Mouse (Mus musculus) kidney, adult 18-20 months (tissue): ENCODE results near the gene Iqub.

Experiments
- DNase-seq: peaks from one replicate; pipeline ENCODE4 v3.0.0; 2021

The Iqub gene

DNA sequence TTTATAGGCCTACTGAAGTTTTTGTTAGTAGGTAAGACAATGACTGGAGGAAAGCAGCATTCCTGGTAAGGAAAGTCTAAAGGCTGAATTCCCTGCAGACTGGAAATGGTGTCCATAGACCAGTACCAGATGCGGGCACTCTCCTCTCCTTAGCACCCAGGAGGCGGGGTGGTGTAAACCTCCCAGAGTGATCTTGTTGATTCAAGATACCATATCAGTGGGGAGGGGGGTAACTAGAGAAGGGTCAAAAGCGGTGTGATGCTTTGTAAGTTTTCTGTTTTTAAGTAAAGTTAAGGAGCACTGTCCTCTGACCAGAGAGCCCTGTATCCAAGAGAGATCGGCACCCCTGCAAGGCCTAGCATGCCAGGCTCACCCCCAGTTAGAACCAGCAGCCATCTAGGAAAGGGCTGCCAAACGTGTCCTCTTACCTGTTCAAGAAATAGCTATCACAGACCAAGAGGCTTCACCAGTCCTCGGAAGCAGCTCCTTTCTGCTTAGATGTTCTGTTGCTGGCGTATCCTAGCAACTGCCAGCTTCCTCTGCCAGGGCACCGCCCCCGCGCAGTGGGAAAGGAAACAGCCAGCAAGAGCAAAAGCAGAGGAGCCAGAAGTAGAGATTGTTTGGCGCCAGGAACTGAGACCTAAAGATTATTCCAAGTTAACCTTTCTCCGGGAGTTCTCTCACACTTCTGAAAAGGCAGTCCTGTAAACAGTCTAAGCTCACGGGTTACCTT, at the start of gene Iqub:
Iqub (minus strand) TSS at position 516 of the 733 bp plus-strand sequence.
- DNase-seq: peak; percentile 32

DNA sequence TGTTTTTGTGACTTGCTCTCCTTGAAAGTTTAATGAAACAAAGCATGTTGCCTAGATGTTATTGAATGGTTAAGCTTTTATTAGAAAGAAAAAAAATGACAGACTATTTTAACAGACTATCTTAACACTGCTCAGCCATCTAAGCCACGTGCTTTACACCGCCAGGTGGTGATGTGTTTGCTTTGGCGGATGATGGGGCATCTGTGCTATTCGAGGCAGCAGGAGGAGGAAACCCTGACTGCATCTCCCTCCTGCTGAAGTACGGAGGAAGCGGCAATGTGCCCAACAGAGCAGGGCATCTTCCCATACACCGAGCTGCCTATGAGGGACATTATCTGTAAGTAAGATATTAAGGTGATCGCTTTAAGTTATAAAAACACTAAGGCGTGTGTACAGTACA, 49.2 kb upstream of the Iqub start:
- no peak for DNase-seq

DNA sequence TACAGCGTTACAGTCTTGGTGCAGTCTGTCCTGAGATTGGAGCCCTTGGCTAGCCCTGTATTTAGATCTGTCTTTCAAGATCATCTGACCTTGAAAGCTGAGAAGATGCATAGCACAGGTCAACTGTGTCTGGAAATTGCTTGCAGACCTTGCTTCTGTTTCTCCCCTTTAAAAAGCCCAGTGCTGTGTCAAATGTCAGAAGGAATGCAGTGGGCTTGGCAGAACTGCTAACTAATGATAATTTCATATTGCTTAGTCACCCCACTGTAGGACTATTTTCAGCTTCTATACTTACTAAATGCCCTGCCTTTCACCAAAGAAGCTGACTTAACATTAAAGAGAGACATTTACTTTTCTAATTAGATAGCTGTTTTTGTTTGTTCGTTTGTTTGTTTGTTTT, 40.6 kb upstream of the Iqub start:
- no peak for DNase-seq

DNA sequence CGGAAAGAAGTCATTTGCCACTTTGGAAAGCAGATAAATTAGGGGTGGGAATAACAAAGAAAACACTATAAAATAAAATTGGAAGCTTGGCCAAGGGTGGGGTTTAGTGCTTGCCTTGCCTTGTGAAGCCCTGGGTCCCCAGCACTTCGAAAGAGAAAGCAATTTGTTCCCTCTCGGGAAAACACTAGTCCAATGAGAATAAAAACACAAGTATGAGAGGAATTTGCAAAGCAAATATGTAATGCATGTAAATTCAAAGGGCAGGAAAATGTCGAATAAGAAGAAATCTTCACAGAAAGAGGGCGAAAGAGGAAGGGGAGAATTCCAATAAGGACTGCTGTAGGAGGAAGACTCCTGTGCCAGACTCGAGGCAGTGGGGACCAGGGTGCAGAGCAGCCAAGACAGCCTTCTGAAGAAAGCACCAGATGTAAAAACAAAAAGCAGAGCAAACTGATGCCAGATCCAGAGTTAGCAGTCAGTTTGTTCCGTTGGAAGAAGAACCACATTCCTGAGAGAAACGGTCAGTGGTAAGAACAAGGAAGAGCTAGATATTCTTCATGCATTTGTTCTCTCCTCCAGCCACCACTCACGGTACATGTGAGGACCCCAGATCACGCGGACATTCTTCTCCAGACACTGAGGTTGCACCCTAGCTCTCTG, 39.7 kb upstream of the Iqub start:
- no peak for DNase-seq

DNA sequence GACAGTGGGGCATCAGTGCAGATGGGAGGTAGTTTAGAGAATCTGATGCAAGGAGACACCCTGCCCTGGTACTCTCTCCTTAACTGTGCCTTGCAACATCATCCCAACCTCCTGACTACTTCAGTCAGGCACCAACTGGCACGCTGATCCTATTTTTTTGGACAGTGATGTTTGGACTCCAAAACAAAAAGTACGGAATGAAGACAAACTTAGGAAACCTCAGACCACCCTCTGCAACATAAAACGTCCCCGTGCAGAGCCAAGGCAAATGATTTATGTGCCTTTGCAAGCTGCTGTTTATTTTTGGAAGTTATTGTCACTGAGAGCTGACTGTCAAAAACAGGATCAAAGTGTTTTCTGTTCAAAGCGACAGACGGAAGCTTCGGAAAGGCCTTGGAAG, 37.2 kb upstream of the Iqub start:
- DNase-seq: no peak

DNA sequence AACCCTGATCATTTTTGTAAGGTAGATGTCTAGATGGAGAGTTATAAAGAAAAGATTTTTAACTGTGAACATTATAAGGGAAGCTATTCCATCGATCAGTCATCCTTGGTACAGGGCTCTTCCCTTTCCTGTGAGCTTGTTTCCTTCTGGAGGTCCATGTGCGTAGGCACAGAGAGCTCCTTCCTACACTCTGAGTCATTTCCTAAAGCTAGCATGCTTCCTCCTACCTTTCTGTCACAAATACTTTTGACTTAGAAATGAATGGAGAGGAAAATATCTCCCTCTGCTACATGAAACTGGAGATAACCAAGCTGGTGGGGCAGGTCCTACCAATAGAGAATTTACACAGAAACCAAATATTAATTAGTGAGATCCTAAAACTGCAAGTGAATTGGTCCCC, 34.9 kb upstream of the Iqub start:
- DNase-seq: no peak

DNA sequence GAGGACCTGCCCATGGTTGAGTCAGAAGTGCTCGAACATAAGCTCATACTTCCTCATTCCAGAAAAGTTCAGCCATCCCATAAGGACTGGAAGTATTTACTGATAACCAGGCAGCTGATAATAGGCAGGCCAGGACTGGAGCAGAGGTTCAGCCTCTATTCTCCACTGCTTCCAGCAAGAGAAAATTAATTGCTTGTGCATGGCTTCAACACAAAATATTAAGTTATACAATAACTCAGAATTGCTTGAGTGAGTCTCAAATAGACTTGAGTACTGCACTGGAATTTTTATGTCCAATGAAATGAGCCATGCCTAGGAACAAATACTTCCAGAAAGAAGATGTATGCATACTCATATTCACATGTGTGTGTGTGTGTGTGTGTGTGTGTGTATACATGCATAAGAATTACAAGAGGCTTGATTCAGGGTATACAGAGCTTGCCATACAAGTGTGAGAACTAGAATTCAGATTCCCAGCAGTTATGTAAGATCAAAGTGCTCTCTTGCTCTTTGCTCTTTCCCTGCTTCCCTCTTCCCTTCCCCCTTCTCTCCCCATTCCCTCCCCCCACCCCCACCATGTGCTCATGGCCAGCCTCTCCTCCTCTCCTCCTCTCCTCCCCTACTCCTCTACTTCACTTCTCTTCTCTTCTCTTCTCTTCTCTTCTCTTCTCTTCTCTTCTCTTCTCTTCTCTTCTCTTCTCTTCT, 32.0 kb upstream of the Iqub start:
- DNase-seq: no peak

DNA sequence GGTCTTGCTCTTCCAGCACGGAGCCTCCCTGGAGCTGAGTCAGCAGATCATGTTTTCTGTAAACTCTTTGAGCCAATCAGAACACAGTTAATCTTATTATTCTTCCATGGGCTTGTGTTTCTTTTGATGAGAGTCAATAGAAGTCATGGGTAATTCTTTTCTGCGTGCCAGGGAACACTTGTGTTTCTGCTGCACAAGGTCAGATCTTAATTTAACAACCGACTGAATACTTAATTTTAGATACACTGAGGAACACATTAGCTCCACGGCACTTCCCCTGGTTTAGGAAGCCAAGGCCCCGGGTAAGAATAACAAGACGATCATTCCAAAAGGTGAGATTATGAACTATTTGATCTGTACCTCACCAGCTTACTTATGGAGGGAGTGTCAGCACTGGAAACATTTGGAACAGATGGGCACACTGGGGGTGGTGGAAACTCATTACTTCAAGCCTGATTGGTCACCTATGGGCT, 28.3 kb upstream of the Iqub start:
- DNase-seq: no peak

DNA sequence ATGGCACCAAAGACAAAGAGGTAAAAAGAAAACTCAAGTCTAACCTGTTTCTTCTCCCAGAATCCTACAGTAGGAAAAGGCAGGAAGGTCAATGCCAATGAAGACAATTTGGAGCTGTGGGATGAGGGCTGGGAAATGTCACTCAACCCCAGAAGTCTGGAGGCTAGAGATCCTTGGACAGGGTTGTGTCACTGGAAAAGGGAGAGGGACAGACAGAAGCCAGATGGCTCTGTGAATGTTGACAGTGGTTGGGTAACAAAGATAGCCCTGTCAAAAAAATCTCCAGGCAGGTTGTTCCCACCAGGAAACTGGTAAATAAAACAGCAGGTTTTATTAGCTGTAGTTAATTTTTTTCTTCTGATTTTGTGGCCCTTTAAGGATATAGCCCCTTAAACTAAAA, 27.5 kb upstream of the Iqub start:
- no peak for DNase-seq

DNA sequence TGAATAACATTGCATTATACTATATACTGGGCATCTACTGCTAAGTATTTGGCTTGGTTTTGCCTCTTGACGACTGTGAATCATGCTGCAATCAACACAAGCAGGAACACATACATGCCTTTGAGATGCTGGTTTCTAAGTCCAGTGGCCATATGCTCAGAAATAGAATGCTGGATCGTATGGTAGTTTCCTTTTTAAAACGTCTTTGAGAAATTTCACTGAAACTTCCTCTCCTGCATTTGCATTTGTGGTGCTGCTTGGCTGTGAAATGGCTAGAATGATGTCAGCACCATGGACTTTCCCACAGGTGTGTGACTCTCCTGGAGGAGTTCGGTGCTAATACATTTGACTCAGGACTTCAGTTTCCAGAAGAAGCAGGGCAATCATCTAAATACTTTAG, 25.2 kb upstream of the Iqub start:
- no peak for DNase-seq

DNA sequence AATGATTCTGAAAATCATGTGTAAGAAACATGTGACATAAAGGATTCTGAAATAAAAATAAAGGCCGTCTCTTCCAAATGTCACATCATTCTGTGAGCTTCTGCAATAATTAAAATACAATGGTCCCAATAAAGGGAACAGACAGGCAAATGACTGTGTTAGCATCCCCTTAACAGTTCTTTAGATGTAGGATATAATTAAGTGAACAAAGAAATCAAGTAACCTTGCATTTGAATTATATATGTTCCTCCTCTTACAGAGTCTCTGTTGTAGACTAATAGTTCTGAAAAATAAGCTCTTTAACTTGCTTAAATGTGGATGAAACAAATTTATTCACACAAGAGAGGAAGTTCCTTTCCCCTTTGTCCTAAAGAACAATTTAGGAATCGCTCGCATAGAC, 23.6 kb upstream of the Iqub start:
- no peak for DNase-seq

DNA sequence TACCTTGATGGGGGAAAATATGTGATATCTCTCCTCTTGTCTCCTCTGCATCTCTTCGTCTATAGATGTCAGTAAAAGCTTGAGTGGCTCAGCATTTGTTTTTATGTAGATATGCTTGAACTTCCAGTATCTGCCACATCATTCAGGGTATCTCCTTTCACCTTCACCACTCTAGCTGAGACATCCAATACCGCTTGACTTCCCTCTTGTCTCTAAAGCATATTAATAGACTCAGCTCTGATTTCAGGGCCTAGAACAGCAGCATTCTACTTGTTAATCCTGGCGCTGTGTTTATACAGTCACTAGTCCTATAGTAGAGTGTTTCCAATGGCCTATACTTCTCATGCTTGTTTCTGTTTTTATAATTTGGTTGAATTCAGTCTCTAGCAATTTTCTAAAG, 17.9 kb upstream of the Iqub start:
- no peak for DNase-seq

DNA sequence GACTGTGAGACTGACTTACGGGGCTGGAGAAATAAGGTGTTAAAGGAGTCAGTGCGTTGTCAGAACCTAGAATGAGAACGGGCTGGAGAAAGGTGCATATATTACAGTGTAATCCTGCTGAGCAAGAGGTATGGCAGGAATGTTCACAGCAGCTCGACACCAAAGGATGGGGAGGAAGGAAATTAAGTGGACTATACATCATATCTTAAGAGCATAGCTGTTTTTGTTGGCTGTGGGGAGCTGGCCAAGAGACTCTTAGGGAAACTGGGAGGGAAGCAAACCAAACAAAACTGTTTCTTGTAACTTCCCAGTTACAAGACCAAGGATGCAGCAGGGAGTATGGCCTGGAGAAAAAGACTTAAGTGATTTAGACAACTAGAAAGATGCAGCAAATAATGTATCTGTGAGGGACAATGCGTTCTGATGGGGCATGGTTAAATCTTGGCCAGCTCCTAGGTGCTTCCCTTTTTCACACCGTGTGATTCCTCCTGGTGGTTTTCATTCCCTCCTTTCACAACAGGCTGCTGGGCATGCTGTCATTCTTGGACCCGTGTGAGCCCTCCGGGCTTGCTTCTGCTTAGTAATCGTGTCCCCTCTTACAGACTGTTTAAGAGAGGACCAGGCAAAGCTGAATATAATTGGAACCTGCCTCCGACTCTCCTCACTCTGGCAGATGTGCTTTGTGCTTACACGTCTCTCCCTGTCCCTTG, 16.0 kb upstream of the Iqub start:
- no peak for DNase-seq

DNA sequence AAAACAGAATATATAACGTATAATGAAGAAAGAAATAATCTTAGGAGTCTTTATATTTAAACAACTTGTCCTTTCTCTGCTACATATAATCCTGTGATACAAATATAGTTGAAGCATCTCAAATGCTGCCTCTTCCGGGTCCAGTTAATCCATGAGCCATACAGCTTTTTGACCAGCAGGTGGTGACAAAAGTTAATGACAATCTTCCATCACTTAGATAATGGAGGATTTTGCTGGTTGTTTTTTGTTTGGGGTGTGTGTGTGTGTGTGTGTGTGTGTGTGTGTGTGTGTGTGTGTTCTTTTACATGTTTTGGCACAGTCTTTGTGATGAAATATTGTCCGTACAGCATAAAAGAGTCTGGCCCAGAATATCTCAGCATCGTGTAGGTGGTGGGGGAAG, 15.3 kb upstream of the Iqub start:
- peak; percentile 47 for DNase-seq

DNA sequence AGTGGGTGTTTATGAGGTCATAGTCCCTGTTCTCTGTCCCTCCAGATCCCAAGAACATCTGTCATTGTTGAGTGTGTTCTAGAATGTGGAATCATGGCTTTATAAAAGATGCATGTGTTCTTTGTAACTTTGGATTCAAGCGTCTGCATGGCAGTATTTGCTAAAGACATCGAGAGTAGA, 13.1 kb upstream of the Iqub start, which contains the start of gene Asb15:
Asb15 (plus strand) TSS at position 81 of the 180 bp plus-strand sequence.
- no peak for DNase-seq

DNA sequence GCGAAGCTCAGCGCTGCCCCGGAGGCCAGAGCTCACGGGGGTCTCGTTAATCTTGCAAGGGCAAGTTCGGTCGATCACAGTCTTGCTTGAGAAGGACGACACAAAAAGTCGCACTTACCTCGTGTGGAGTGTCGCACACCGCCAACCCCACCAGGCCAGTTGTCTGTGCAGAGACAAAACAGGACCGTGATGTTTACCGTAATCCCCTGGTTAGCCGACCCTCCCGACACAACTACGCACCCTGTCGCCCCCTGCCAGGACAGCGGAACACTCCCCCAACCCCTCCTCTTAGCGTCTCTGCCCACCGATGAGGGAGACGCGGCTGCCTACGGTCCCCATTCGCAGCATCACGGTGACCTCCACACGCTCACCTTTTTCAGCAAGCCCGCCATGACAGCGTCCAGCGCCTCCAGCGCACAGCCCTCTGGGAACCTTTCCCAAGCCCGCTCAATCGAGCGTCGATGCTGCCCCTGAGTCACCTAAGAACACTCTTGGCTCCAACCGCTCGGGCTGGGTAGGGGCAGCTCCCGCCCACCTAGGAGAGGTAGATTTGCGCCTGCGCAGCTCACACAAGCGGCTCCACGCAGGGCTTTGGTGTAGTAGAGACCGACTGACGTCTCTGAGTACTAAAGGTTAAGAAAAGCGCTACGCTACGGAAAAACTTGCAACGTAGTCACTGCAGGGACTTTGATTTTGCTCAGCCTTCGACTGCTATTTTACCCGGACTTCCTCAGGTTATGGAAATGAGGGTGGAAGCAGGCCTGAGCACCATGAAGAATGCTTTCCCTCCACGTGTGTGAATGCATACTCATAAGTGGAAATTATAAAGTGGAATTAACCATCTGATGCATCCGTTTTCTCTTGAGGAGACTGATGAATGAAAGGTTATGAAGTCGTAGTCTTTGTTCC, 12.5 kb upstream of the Iqub start, which contains the start of gene Ndufa5:
Ndufa5 (minus strand) TSS at position 859 of the 909 bp plus-strand sequence.
- DNase-seq: peak; percentile 92

DNA sequence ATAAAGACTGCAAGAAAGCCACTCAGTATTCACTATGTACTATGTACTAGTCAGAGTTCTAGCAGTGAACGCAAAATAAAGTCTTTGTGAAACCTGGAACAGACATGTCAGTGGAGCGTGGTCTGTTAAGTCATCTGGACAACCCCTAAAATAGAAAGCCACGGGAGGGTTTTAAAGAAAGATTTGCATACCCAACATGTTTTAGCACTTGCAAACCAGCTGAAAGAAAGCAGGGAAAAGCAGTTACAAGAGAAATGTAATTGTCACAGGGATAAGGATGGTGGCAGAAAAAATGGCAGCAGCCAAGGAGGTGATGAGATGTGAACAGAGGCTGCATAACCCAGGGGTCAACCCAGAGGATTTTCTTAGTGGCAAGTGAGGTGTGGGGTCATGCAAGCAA, 10.8 kb upstream of the Iqub start:
- no peak for DNase-seq

DNA sequence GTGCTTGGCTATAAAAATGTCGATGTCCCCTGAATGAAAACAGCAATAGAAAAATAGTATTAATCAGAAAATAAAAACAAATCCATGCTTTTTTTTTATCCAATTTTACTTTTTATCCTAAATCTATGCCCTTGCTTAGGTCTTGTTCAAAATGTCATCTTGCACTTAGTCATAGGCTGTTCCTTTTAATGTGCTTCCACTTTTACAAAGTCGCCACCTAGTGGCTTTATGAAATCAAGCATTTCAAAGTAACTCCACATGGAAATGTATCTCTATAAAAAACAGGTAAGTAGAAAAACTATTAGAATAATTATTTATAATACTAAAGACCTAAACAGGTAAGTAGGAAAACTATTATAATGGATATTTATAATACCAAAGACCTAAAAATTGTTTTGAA, 1.3 kb upstream of the Iqub start:
- no peak for DNase-seq

DNA sequence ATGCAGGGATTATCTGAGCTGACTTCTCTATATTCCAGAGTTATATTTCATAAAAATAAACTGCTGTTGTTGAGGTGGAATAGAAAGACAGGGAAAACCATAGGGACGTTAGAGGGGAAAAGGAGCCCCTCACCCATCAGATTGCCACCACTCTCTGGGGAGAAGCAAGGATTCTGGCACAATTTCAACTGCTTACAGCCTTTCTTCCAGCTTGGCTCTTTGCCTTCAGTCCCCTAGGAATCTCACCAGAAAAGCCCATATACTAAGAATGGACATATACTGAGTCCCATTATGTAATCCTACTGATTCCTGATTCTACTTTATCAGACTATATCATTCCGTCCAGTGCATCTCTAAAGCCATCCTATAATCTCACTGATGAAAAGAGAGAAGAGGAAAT, 10.7 kb downstream of the Iqub start:
- no peak for DNase-seq

DNA sequence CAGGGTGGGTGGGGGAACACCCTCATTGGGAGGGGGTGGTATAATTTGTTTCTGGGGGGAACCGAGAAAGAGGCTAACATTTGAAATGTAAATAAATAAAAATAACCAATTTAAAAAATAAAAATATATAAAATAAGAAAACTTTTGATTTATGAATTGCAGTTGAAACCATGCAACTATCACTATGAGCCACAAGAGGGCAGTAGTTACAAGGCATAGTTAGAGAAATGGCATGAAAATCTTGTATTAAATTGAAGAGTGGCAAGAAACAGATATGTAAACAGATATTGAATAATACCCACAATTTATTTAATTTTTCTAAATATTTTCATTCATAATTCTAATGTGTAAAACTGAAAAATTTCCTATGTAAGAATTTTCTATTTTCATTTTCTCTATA, 24.5 kb downstream of the Iqub start:
- DNase-seq: no peak

DNA sequence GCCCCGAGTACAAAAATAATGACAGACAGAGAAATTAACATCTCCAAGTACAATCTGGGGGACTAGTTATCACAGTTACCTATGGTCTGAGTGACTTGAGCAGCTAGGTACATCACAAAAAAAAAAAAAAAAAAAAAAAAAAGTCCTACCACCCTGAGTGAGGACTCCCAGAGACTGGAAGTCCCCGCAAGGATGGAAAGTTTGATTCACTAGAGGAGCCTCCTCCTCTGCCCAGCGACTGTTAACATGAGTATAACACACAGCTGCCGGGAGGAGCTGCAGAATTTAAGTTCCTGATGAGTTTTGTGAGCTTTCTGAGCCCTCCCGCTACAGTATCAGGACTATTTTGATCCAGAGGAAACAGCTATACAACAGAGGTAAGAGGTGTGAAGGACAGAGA, 28.3 kb downstream of the Iqub start:
- DNase-seq: no peak

DNA sequence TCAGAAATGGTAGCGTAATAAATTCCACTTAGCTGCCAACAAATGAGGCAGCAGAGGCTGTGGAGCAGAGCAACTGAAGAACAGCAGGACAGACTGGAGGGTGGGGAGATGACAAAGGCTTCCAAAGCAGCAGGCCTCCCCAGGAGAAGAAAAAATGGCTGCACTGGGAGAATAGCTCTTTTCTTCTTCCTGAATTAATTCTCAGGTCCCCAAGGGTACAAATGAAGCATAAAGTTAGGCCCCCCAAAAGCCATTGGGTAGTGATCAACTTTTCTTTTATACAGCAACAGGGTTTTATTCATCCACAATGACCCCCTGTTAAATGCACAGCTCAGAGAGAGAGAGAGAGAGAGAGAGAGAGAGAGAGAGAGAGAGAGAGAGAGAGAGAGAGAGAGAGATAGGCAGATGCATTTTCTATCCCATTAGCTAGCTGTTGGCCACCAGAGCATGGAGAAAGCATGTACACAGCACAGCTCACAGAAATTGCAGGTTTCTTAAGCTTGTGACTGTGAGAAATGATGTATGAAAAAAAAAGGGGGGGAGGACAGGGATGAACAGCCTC, 44.2 kb downstream of the Iqub start:
- DNase-seq: no peak
